ENCODE assay signal across 15 mouse cellular contexts in the genomic region with DNA sequence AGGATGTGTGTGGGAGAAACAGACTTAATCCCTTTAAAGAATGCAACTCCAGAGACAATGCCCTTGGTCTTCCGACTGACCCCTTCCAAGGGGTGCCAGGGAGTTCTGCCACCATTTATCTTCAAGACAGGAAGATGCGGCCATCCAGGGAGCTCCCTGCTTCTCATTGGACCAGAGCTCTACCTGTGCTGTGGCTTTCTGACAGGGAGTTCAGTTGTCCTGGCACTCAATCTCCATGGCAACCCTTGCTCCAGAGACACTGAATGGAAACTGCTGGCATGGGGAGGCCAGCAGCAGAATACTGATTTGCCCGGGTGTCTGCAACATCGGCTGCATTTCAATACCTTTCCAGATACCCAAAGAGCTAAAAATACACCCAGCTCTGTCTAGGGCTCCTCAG. TPM values are rescaled to one million over a fixed set of nuclear protein-coding genes. Genes with fewer than 3 reads are reported as not detected.
A peak's percentile ranks its signal among the peaks of the same experiment; 100 is the strongest.
DNase-seq lines count a peak whose midpoint lies in the region; ATAC-seq lines count a peak whose summit lies in the region.
"Had no signal": no experiment of that assay in that cellular context is flagged by ENCODE, and none has a peak within 500 bp of the region (broad histone marks: within the 10 kb centered on the region; RNA-seq: fewer than 3 reads in every experiment).

No protein-coding gene starts in this region.

- no peak overlapping the region for H3K4me2 ChIP-seq in hindbrain, embryonic 12.5 days (replicated peaks)
- H3K4me2 ChIP-seq in neural tube, embryonic 13.5 days, result no peak overlapping the region
- H3K4me2 ChIP-seq: liver, embryonic 11.5 days had no signal

- no peaks in the 10 kb centered on the region for H3K36me3 ChIP-seq in hindbrain, embryonic 12.5 days
- no peaks in the 10 kb centered on the region for H3K36me3 ChIP-seq in neural tube, embryonic 13.5 days

- H3K27ac ChIP-seq in hindbrain, embryonic 12.5 days, result peak overlapping the region; percentile 66
- H3K27ac ChIP-seq in neural tube, embryonic 13.5 days (replicated peaks), result peak overlapping the region; percentile 61

- intact Hi-C loops in left cerebral cortex, postnatal 14 days (cut with DNase I), result no loop called here

- no peaks in the 10 kb centered on the region for H3K27me3 ChIP-seq in hindbrain, embryonic 12.5 days
- H3K27me3 ChIP-seq in neural tube, embryonic 13.5 days, result no peaks in the 10 kb centered on the region

- peaks cover 22% of the 10 kb centered on the region for H3K4me1 ChIP-seq in hindbrain, embryonic 12.5 days
- H3K4me1 ChIP-seq in neural tube, embryonic 13.5 days (replicated peaks), result peaks cover 25% of the 10 kb centered on the region

- DNase-seq in frontal cortex, postnatal 25 days (ENCODE audit: low spot score in 2 of 2), result no peak
- DNase-seq in left cerebral cortex, postnatal 14 days (ENCODE audit: low spot score in 2 of 2), result peak; percentile 39 to 47
- no peak for DNase-seq in left cerebral cortex, adult 9 months (ENCODE audit: low spot score in 2 of 2)
- no peak for DNase-seq in ovary, adult 18-20 months (ENCODE audit: low spot score)
- no peak for DNase-seq in kidney, postnatal 10 days
- DNase-seq: adrenal gland, adult 2 months; gastrocnemius, postnatal 36 days; kidney, postnatal 25 days; lung, postnatal 36 days; thymus, postnatal 25 days had no signal

- ATAC-seq in frontal cortex, adult (ENCODE audit: low TSS enrichment), result peak; percentile 68
- ATAC-seq in hindbrain, embryonic 12.5 days (ENCODE audit: low FRiP score), result peak; percentile 86
- ATAC-seq in neural tube, embryonic 13.5 days (ENCODE audit: low read depth), result peak; percentile 91

- no peak overlapping the region for H3K4me3 ChIP-seq in hindbrain, embryonic 12.5 days
- no peak overlapping the region for H3K4me3 ChIP-seq in neural tube, embryonic 13.5 days

- WGBS in hindbrain, embryonic 12.5 days, result 31% methylated on average over 4 of the region's 4 CpGs
- WGBS in neural tube, embryonic 13.5 days, result 19% methylated on average over 4 of the region's 4 CpGs

- H3K9me3 ChIP-seq in hindbrain, embryonic 12.5 days (replicated peaks), result no peaks in the 10 kb centered on the region
- no peaks in the 10 kb centered on the region for H3K9me3 ChIP-seq in neural tube, embryonic 13.5 days

- no peak overlapping the region for H3K9ac ChIP-seq in hindbrain, embryonic 12.5 days
- no peak overlapping the region for H3K9ac ChIP-seq in neural tube, embryonic 13.5 days

RNA-seq across cellular contexts. Expression of a gene that starts 47.7 kb away (rescaled TPM):
- 10 to 100 TPM; 61.7 to 74.6 TPM for total RNA-seq in left cerebral cortex, postnatal 14 days (2021)
- 0.71 and 0.73 TPM in 2 replicates for polyA plus RNA-seq in hindbrain, embryonic 12.5 days (2016; fragmentation: Nextera tagmentation; extraction: Ambion mirVana)
- 1.8 TPM in 2 replicates for polyA plus RNA-seq in neural tube, embryonic 13.5 days (2015; fragmentation: Nextera tagmentation; extraction: Ambion mirVana)
- total RNA-seq: neutrophil, adult 5-6 weeks had no signal

Comparison
In these comparisons a context has a peak if more than half of its experiments do, and no peak if none do; other contexts are left out.
1. DNase-seq: peak in left cerebral cortex, postnatal 14 days (2 of 2); none in frontal cortex, postnatal 25 days (0 of 2), left cerebral cortex, adult 9 months (0 of 2), ovary, adult 18-20 months (single experiment) and kidney, postnatal 10 days (single experiment).
2. Peak in every context shown above with its lines, with median percentiles within 50 percentile points of each other: ATAC-seq.